Mouse (Mus musculus) heart, postnatal 0 days (tissue): Measurements from ENCODE around the gene Sh3d21.

Experiments used
- CTCF ChIP-seq: IDR thresholded peaks from 2 replicates; pipeline ENCODE4 v1.5.1; 2016; ENCODE audit warnings: antibody characterized with exemption, control low read depth, low read depth
- EP300 ChIP-seq: IDR thresholded peaks from 2 replicates; pipeline ENCODE4 v1.6.1; 2016; ENCODE audit warnings: antibody characterized with exemption, low read depth

DNA sequence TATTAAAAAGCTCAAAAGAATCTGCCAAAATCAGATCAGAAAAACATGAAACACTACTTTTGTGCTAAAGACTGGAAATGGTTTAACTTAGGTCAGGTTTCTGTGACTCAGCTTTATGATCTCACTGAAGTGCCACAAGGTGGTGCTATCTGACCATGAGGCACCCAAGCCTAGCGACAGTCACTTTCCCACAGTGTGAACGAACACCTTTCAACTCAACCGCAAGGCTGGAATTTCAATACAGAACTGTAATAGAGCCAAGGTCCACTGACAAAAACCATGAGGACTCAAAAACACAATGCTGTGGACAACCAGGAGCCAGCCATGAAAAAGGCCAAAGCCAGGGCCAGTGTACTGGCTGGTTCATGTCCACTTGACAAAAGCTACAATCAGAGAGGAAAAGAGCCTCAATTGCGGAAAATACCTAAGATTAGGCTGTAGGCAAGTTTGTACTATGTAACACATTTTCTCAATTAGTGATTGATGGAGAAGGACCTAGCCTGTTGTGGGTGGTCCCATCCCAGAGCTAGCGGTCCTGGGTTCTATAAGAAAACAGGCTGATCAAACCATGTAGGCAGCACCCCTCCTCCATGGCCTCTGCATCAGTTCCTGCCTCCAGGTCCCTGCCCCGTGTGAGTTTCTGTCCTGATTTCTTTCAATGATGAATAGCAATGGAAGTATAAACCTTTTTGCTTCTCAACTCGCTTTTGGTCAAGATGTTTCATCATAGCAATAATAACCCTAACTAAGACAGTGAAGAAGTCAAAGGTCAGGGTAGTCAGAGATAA lies 18.1 kb upstream of the Sh3d21 start:
- no peak for TF ChIP-seq EP300
- TF ChIP-seq CTCF = peak; percentile 84
